Mouse (Mus musculus) layer of hippocampus, postnatal 10 days (tissue): ENCODE measurements at regions not wholly inside any gene's neighbourhood (a gene's known extent, or its start where the extent isn't known, plus 50 kb on each side); places are given as distances from the start of the nearest gene placed in this dataset.

Source experiments
- DNase-seq, 2 experiments: peaks; one replicate each; pipeline ENCODE4 v3.0.0; 2021; ENCODE audit warnings: low spot score in 2 of 2

DNA sequence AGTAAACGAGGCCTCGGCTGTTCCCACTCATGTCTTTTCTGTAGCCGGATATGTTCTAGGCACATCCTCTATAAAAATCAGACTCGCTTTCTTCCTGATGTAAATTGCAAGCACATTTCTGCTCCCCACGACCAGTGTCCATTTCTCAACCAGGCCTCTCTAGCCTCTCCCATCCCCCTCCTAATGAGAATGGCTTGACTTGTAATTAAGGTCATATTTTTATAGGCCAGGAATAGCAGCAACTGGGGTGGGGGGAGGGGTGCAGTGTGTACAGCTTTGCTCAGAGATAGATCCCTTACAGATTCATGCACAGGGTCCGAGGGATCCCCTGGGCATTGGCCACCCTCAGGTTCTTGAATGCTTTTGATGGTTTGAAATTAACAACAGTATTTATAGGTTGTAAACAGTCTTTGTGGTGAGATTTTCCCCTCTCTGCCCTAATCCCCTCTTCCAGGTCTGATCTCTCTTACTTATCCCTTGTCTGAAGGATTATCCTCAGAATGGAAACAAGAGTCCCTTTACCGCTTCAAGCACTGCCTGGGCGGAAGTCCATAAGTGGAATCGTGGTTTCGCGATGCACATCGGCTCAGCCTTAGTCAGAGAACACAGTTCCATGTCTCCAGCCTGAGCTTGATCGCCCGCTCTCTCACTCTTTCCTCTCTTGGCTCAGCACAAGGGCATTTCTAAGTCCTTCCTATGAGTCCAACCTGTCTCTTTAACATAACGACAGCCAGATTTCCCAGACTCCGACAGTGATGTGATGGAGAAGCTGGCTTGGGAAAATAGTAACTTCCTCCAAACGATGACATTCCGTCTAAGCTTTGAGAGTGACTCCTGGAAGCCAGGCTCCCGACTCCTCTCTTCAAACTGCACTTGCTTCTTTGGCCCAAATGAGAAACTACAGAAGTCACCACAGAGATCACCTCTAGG, 124.3 kb upstream of the Msx2 start:
- DNase-seq = no peak

DNA sequence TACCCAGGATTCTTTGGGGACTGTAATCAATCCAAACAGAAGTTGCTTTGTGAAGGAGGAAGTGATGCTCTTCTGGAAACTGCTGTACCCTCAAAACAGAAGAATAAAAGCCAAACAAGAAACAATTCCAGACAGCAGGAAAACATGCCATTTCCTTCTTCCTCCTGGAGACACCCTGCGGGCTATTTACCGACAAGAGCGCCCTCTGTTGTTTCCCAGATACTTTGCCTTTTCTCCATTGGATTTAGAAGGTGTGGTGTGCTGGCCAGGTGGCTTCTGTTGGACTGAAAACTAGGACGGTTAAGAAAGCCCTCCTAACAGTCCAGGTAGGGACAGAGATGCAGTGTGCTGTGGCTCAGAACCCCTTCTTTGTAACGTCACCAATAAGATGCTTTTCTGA, 119.9 kb upstream of the Msx2 start:
- peak in 1 of 2 experiments; percentile 27 for DNase-seq

DNA sequence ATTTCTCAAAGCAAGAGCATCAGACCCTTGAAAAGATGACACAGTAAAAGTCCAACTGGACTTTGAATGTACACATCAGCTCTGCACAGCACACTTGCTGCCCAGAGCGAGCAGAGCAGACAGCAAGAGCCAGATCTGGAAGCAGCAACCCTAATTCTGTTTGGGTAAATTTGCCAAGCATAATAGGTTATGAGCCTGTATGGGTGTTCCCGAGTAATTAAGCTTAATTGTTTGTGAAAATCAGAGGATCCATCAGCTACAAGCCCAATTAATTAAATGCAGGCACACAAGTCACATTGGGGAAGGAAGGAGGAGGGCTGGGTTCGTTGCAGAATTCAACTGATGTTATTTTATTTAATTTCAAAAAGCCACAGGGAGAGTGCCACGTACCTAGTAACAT, 113.9 kb upstream of the Msx2 start:
- no peak for DNase-seq

DNA sequence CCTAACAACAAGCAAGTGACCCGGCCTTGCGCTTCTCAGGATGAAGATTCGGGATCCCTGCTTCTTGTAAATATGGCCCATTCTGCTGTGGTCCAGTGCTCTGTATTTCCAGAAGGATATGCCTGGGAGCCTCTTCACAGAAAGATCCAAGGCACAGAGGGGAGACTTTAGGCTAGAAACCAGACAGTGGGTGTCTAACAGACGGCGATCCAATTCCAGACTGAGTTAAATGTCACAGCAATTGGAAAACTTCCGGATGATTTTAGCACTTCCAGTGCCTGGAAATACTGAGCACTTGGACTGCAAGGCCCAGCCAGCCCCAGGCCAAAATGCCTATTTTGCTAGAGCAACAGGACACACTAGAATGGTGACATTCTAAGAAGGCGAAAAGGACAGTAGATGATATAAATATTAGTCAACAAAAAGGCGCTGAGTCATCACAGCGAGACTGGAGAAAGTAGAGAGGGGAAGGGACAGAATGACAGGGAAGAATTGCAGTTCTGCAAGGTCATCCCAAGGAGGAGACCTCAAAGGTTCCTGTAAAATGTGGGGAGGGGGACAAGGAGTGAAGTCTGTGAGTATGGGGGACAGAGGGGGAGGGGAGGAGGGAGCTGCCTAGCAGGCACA, 111.7 kb upstream of the Msx2 start:
- DNase-seq = no peak

DNA sequence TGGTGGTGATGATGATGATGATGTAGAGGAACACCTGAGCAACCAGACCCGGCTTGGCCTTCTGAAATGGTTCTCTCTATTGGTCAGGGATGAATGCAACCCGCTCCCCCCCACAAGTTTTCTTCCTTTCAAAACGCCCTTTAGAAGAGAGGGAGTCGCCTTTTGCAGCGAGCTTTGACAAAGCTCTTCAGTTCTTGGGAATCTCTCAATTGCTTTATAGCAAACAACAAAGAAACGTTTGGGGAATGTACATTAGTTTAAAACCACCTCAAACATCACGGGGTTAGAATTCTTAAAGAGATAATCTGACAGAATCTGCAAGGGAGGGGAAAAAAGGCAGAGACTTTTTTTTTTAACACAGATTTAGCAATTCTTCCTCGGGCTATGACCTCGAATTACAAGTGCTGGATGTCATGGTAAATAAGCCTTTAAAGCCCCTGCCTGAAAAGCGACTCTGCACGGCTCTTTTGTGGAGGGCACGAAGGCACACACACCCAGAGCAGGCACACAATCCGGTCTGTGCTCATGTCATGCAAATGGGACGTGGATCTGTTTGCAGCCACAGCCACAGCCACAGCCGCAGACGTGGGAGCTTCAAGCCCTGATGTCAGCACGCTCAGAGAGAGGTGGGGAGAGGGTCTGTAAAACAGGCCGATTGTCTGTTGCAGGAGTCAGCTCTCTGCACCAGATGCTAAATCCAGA, 81.2 kb upstream of the Msx2 start:
- DNase-seq = no peak

DNA sequence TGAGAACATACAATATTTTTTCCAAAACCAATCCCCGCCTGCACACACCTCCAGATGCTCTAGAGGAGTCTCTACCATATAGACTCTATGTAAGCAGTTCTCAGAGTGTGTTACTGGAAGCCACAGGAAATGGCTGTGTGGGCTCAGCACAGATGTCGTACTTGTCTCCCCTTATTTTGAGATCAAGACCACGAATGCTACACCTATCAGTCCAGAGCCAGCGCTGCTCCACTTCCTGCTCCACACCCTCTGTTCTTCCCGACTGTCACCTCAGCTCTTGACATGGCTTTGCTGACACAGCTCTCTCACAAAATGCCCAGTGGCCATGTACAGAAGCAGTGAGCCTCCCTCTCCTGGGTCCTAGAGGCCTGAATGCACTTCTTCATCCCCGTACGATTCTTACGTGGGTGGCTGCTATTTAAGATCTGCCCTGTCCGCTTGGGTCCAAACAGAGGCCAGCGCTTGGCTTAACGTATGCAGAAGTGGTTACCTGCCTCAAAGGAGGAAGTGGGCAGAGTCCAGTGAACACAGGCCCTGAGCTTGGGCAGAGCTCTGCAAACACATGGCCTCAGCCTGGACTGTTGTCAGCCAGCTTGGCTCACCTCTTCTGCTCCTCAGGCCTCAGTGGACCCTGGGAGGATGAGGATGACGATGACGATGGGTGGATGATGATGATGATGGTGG, 80.5 kb upstream of the Msx2 start:
- DNase-seq = no peak

DNA sequence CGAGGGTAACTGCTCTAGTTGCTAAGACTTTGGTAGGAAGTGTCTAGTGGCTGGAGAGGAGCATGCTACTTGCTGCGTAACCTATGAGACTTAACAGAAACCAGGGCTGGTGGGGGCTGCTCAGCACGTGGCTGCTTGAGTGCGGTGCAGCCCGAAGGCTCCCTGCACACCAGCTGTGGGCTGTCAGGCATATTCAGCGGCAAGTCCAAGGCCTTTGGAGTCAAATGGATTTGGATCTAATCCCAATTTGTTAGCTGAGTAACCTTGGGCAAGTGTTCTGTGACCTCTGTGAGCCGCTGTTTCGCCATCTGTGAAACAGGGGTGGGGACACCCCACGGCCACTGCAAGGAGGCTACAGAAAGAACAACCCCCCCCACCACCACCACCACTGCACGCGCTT, 75.5 kb upstream of the Msx2 start:
- no peak for DNase-seq

DNA sequence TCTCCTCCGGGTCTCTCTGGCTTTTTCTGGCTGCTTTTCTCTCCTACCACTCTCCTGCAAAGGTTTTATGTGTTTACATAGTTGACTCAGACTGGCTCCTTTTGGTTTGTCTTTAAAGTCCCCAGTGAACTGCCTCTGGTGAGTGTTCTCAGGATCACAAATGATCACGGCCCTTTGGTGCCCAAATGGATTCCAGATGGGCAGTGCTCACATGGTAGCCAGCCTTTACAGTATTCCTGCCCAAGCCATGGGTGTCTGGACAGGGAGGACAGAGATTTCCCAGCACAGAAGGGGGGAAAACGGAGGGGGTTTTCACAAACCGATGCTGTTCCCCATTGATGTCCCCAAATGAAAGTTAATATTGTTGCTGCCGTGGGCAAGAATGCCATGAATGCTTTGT, 70.4 kb upstream of the Msx2 start:
- DNase-seq = no peak

DNA sequence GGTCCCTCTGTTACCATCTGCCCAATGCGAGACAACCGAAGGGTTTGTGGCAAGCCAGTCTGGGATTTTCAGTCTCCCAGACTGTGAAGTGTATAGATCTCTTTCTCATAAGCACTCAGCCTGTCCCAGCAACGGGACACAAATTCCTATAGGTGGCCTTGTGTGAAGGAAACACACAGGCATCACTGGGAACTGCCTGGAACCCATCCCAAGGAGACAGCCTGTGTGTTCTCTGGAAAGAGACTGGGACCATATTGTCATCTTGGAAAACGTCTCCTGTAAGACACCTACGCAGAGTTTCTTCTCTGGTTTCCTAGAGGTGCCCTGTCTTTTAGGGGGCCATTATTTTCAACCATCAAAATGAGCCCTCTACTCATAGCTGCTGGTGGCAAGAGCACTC, 66.9 kb upstream of the Msx2 start:
- no peak for DNase-seq

DNA sequence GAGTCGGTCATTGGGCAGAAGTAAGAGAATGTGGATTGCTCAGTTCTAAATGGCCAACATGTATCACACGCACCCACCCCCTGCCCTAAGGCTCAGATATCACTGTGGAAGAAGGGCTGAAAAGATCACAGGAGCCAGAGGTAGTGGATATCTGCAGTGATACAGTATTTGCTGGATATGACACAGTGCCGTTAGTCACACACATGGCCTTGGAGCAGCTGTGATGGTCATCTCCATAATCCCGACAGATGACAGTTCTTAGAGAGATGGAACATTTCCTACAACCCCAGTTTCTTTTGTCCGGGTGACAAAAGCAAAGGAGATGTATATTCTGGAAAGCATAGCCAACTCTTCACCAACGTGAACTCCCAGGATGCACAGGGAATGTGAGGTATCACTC, 65.1 kb upstream of the Msx2 start:
- DNase-seq = no peak

DNA sequence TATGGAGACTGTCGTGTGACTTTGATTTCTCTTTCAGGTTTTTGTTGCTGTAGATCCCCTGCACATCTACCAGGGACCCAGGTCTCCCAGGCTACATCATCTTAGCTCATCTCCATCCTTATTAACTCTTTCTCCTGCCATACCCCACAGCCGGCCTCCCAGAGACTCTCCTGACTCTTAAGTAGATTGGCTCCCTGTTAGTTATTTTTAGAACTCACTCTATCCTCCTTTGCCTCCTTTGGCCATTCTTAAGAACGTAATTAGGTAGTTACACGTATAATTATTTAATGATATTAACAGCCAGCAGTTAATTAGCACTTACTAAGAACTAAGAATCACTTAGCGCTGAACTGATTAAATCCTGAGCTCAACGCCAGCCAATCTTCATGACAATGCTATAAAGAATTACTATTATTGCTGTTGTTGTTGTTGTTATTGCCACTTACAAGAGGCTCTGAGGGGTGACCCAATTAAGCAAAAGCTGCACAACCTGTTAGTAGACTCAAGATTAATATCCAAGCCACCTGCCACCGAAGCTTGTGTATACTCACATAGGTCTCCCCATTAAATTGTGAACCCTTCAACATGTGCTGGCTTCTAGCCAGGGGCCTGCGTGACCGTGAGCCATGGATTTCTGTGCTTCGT, 63.0 kb upstream of the Msx2 start:
- DNase-seq = no peak

DNA sequence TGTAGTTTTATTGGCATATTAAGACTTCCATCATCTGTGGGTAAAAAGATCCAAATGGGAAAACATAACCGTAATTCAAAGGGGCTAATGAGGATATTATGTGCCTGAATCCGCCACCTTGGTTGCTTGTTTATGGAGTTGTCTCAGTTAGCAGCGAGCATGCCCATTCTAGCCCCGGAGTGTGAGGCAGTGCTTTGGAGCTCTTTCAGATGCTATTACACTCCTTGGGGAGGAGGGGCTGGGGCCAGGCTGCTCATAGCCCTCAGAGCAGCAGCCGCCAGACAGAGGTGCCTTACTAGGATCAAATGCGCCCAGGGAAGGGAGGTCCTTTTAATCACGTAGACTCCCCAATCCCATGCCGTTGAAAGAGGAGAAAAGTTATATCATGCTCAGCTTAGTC, 60.9 kb upstream of the Msx2 start:
- no peak for DNase-seq

DNA sequence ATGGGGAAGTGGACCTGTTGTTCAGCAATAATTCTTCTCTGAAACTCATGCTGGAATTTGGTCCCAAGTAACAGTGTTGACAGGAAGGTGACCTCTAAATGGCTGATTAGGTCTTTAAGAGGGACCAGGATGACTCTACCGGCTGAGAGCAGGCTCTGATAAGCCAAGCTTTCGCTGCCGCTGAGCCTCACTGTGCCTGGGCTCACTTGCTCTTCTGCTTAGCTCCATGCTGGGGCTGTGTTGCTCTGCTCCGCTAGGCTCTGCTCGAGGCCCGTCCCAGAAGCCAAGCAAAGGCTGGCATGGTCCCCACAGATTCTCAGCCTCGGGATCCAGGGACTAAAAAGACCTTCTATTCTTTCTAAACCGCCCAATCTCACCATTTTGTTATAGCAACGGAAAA, 54.0 kb upstream of the Msx2 start:
- DNase-seq = no peak

DNA sequence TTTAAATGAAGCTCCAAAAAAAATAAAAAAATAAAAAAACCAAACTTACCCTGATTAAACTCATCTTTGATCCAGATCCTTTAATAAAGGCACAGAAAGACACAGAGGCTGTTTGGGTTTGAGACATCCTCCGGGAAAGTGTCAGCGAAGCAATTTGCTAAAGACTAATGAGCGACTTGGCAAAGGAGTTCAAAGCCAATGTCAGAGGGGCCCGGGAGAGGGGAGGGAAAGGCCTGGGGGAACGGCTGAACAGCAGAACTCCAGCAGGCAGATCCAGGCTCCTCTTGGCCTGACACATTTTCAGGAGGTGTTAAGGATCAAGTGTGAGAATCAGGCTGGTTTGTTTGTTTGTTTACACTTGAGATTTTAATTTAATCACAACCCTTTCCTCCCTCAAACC, 49.9 kb upstream of the Msx2 start:
- no peak for DNase-seq
